Mouse (Mus musculus) limb, embryonic 14.5 days (tissue): ENCODE results near the gene Sumf1. TPM values are rescaled to one million over a fixed set of nuclear protein-coding genes. Genes with fewer than 3 reads are reported as not detected.

ENCODE experiments used
- ATAC-seq: fragments of 200-750 bp; cut with Nextera tagmentation; 2 replicates; pipeline ENCODE4 v1.8.0; 2017; ENCODE audit warnings: low read depth, moderate number of reproducible peaks, moderate TSS enrichment; ENCODE audit not compliant: low FRiP score
- DNase-seq: peaks from one replicate; pipeline ENCODE4 v3.0.0-alpha.2; 2015; ENCODE audit warnings: low spot score
- H3K27ac ChIP-seq: fragments of 300-500 bp; sonication (generic); replicated peaks from 2 replicates; pipeline ENCODE4 v1.5.1; 2014; ENCODE audit warnings: low read depth, mild to moderate bottlenecking, low read length, moderate library complexity, mixed read lengths
- H3K27me3 ChIP-seq: fragments of 300-500 bp; sonication (generic); 2 replicates; pipeline ENCODE4 v1.6.1; 2014; ENCODE audit warnings: low read length, mixed read lengths; ENCODE audit not compliant: control insufficient read depth, insufficient read depth
- H3K36me3 ChIP-seq: fragments of 300-500 bp; sonication (generic); 2 replicates; pipeline ENCODE4 v1.6.1; 2014; ENCODE audit warnings: mild to moderate bottlenecking, low read length, moderate library complexity, mixed read lengths; ENCODE audit not compliant: control insufficient read depth, insufficient read depth
- H3K4me1 ChIP-seq: fragments of 300-500 bp; sonication (generic); 2 replicates; pipeline ENCODE4 v1.6.1; 2014; ENCODE audit warnings: antibody characterized with exemption, low read length, mixed read lengths; ENCODE audit not compliant: control insufficient read depth, insufficient read depth
- H3K4me2 ChIP-seq: fragments of 300-500 bp; sonication (generic); replicated peaks from 2 replicates; pipeline ENCODE4 v1.6.1; 2014; ENCODE audit warnings: low read depth, mild to moderate bottlenecking, low read length, moderate library complexity; ENCODE audit not compliant: severe bottlenecking
- H3K4me3 ChIP-seq: fragments of 300-500 bp; sonication (generic); replicated peaks from 2 replicates; pipeline ENCODE4 v1.5.1; 2014; ENCODE audit warnings: low read length
- H3K9ac ChIP-seq: fragments of 300-500 bp; sonication (generic); 2 replicates; pipeline ENCODE4 v1.6.1; 2014; ENCODE audit warnings: mild to moderate bottlenecking, low read depth, low read length, moderate library complexity; ENCODE audit not compliant: severe bottlenecking
- H3K9me3 ChIP-seq: fragments of 300-500 bp; sonication (generic); 2 replicates; pipeline ENCODE4 v1.6.1; 2016; ENCODE audit warnings: low read length; ENCODE audit not compliant: control insufficient read depth
- POLR2A ChIP-seq: fragments of 200-500 bp; IDR thresholded peaks from 2 replicates; pipeline ENCODE4 v1.8.0; 2012; ENCODE audit warnings: inconsistent platforms, mild to moderate bottlenecking, moderate library complexity, borderline replicate concordance; ENCODE audit not compliant: insufficient read depth, insufficient read length; ENCODE audit errors: extremely low read depth
- WGBS: fragments of 180-500 bp; shearing (Covaris S2); extraction: QIAGEN DNeasy Blood & Tissue Kit; methylation state at CpG from one replicate; pipeline ENCODE4 v1.1.7; 2014; 5-methylcytosine and 5-hydroxymethylcytosine counted together
- polyA plus RNA-seq, 2 experiments: library from polyadenylated mRNA; depleted of rRNA in 1 of 2; stranded (reverse) in 1 of 2; unstranded in 1 of 2; fragments of >200 nt; fragmentation: Nextera tagmentation in 1 of 2; extraction: Ambion mirVana in 1 of 2; gene quantifications; 2 replicates each; pipeline versions ENCODE4 v1.2.1 to v1.2.3; 2012 to 2014

Gene Sumf1
- polyA plus RNA-seq, 2 experiments: 18.8 to 26.7 TPM

DNA sequence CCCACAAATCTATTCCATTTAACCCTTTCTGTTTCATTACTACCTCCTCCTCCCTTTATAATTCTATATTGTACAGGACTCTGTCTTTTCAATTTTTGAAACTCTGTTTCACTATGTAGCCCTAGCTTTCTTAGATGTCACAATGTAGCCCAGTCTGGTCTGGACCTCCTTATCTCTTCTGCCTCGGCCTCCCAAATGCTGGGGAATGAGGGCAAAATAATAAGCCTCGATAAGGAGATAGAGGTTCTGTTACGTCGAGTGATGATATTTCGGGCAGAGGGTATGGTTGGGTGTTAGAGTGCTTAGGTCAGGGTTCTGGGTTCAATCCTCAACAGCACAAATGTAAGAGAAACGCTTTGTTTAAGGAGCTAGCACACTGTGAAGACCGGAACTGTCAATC, 11.3 kb upstream of the Sumf1 start:
- no peaks in the 10 kb centered on the region for H3K4me1 ChIP-seq
- no peaks in the 10 kb centered on the region for H3K9me3 ChIP-seq
- no peak overlapping the region for H3K4me2 ChIP-seq
- no peaks in the 10 kb centered on the region for H3K36me3 ChIP-seq
- 83% methylated on average over 7 of the region's 7 CpGs for WGBS
- ATAC-seq: no peak
- H3K27ac ChIP-seq: no peak overlapping the region
- DNase-seq: no peak
- no peak for TF ChIP-seq POLR2A
- no peak overlapping the region for H3K4me3 ChIP-seq
- H3K27me3 ChIP-seq: no peaks in the 10 kb centered on the region
- H3K9ac ChIP-seq: no peak overlapping the region

DNA sequence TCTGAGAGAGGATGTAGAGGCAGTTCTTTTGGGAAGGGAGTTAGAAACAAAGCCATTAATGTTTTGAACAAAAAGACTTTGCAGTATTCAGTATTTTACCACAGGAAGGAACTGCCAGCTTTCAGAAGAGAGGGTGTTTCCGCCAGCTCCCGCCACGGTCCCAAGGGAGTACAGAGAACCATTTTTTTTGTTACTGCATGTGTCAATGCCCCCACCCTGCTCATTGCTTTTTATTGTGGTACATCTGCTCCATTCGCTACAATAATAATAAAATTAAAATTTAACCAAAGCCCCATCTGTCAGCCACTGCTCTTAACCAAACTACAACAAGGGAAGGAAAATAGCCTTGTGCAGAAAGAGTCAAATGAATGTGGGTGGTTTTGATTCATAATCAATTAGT, 7.2 kb upstream of the Sumf1 start:
- no peak overlapping the region for H3K4me2 ChIP-seq
- H3K9me3 ChIP-seq: no peaks in the 10 kb centered on the region
- DNase-seq (no peak), ATAC-seq (no peak)
- TF ChIP-seq POLR2A: no peak
- no peaks in the 10 kb centered on the region for H3K27me3 ChIP-seq
- no peak overlapping the region for H3K9ac ChIP-seq
- 72% methylated on average over 4 of the region's 4 CpGs for WGBS
- H3K27ac ChIP-seq: no peak overlapping the region
- H3K4me3 ChIP-seq: no peak overlapping the region
- H3K36me3 ChIP-seq: no peaks in the 10 kb centered on the region
- no peaks in the 10 kb centered on the region for H3K4me1 ChIP-seq

DNA sequence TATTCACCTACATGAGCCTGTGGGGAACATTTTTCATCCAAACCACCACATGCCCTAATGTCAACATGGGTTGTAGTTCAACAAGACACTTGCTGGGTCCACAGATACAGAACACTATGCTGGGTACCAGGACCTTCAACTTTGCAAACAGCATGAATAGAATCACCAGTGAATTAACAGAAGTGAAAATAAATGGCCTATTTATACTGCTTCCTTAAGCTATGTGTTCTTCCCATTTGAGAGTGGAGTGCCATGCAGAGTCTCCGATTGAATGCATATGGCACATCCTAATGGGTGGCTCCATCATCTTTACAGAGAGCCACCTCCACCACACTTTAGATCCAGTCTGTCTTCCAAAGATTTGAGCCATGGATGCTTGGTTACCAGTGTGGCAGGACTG, 5.3 kb upstream of the Sumf1 start:
- Histone ChIP-seq H3K36me3 (no peaks in the 10 kb centered on the region), H3K27ac (no peak overlapping the region), H3K9me3 (no peaks in the 10 kb centered on the region), H3K9ac (no peak overlapping the region), H3K27me3 (no peaks in the 10 kb centered on the region), H3K4me2 (no peak overlapping the region), H3K4me3 (no peak overlapping the region), H3K4me1 (no peaks in the 10 kb centered on the region)
- WGBS: 96% methylated on average over 1 of the region's 1 CpGs
- no peak for TF ChIP-seq POLR2A
- no peak for DNase-seq
- no peak for ATAC-seq

DNA sequence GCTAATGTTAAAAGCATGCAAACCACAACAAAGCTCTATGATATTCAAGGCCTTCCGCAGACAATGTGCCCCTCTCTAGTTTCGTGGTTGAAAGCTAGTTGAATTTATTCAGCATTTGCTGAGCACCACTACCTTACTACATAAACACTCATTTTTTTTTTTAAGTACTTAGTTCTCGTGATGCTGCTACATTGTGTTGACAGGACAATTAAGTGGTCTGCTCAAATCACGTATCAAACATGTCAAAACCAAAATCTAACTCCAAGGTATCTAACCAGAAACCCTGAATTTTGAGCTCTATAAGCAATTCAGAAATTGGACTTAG, 265 bp upstream of the Sumf1 start:
- no peak for DNase-seq
- peak overlapping the region; percentile 78 for H3K9ac ChIP-seq
- peak; percentile 38; the same call in 1 of the 2 replicates for ATAC-seq
- no peaks in the 10 kb centered on the region for H3K9me3 ChIP-seq
- peaks cover 6% of the 10 kb centered on the region for H3K4me1 ChIP-seq
- TF ChIP-seq POLR2A: no peak
- H3K27ac ChIP-seq: no peak overlapping the region
- peak overlapping the region; percentile 84 for H3K4me3 ChIP-seq
- 12% methylated on average over 4 of the region's 4 CpGs for WGBS
- peak overlapping the region; percentile 85 for H3K4me2 ChIP-seq
- H3K36me3 ChIP-seq: no peaks in the 10 kb centered on the region
- no peaks in the 10 kb centered on the region for H3K27me3 ChIP-seq

DNA sequence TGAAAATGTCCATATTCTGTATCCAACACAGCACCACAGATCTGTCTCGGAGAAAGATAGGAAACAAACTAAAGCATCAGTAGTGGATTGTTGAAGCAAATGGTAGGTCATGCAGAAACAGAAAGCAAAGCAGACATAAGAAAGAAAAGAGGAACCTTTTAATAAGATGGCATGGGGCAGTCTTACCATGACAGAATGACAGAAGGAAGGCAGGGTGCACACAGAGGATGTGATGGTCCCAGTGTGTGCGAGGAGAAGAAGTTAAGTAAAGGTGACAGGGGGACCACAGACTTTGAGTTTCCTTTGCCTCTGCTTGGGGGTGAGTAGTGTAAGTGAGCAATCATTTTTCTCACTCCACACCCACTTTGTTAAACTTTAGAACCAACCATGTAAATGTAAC, 6.3 kb downstream of the Sumf1 start:
- peaks cover 4% of the 10 kb centered on the region; the same call in 1 of the 2 replicates for H3K36me3 ChIP-seq
- WGBS: 90% methylated on average over 2 of the region's 2 CpGs
- TF ChIP-seq POLR2A: no peak
- H3K4me2 ChIP-seq: no peak overlapping the region
- no peaks in the 10 kb centered on the region for H3K9me3 ChIP-seq
- H3K9ac ChIP-seq: no peak overlapping the region
- no peaks in the 10 kb centered on the region for H3K4me1 ChIP-seq
- H3K27me3 ChIP-seq: no peaks in the 10 kb centered on the region
- H3K27ac ChIP-seq: no peak overlapping the region
- no peak overlapping the region for H3K4me3 ChIP-seq
- ATAC-seq (no peak), DNase-seq (no peak)

DNA sequence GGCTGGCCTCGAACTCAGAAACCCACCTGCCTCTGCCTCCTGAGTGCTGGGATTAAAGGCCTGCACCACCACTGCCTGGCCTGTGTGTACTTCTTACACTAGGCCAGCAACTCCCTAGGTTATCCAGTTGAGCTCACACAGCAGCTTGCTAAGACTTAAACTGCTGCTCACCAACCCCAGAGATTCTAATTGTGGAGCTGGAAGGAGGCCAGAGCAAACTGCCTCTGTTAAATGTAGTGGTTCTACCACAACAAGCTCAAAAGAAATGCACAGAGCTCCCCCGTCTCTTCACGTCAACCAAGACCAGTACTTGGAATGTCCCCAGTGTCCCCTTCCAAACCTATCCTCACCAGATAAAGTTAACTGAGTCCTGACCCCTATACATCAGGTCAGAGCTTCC, 11.2 kb downstream of the Sumf1 start:
- DNase-seq (no peak), ATAC-seq (no peak)
- H3K27me3 ChIP-seq: no peaks in the 10 kb centered on the region
- H3K9ac ChIP-seq: no peak overlapping the region
- H3K4me1 ChIP-seq: no peaks in the 10 kb centered on the region
- H3K4me3 ChIP-seq: no peak overlapping the region
- peaks cover 17% of the 10 kb centered on the region for H3K36me3 ChIP-seq
- WGBS: 92% methylated on average over 3 of the region's 3 CpGs
- no peak for TF ChIP-seq POLR2A
- no peaks in the 10 kb centered on the region for H3K9me3 ChIP-seq
- H3K27ac ChIP-seq: no peak overlapping the region
- no peak overlapping the region for H3K4me2 ChIP-seq
